Mouse (Mus musculus) neural tube, embryonic 11.5 days (tissue): ENCODE data around the gene Muc2. TPM values are rescaled to one million over a fixed set of nuclear protein-coding genes. Genes with fewer than 3 reads are reported as not detected.

Source experiments
- ATAC-seq: fragments of 200-750 bp; cut with Nextera tagmentation; 2 replicates; pipeline ENCODE4 v1.8.0; 2017; ENCODE audit warnings: moderate number of reproducible peaks, mild to moderate bottlenecking, moderate TSS enrichment, moderate library complexity; ENCODE audit not compliant: insufficient read depth, low FRiP score, low TSS enrichment
- DNase-seq: peaks from one replicate; pipeline ENCODE4 v3.0.0-alpha.2; 2015; ENCODE audit warnings: low spot score
- H3K27ac ChIP-seq: fragments of 300-500 bp; sonication (generic); 2 replicates; pipeline ENCODE4 v1.5.1; 2014; ENCODE audit warnings: low read depth, mild to moderate bottlenecking, low read length
- H3K27me3 ChIP-seq: fragments of 300-500 bp; sonication (generic); 2 replicates; pipeline ENCODE4 v1.6.1; 2014; ENCODE audit warnings: mild to moderate bottlenecking, low read length, mixed read lengths; ENCODE audit not compliant: control insufficient read depth, insufficient read depth
- H3K36me3 ChIP-seq: fragments of 300-500 bp; sonication (generic); 2 replicates; pipeline ENCODE4 v1.6.1; 2014; ENCODE audit warnings: mild to moderate bottlenecking, low read length, moderate library complexity, mixed read lengths; ENCODE audit not compliant: control insufficient read depth, insufficient read depth
- H3K4me1 ChIP-seq: fragments of 300-500 bp; sonication (generic); 2 replicates; pipeline ENCODE4 v1.6.1; 2014; ENCODE audit warnings: low read length, mixed read lengths; ENCODE audit not compliant: control insufficient read depth, insufficient read depth
- H3K4me2 ChIP-seq: fragments of 300-500 bp; sonication (generic); 2 replicates; pipeline ENCODE4 v1.6.1; 2014; ENCODE audit warnings: low read depth, mild to moderate bottlenecking, moderate library complexity
- H3K4me3 ChIP-seq: fragments of 300-500 bp; sonication (generic); 2 replicates; pipeline ENCODE4 v1.5.1; 2014; ENCODE audit warnings: low read depth, low read length
- H3K9ac ChIP-seq: fragments of 300-500 bp; sonication (generic); 2 replicates; pipeline ENCODE4 v1.6.1; 2014; ENCODE audit warnings: mild to moderate bottlenecking, low read length
- H3K9me3 ChIP-seq: fragments of 300-500 bp; sonication (generic); 2 replicates; pipeline ENCODE4 v1.6.1; 2016; ENCODE audit warnings: low read length; ENCODE audit not compliant: control insufficient read depth
- WGBS: fragments of 180-500 bp; shearing (Covaris S2); extraction: QIAGEN DNeasy Blood & Tissue Kit; methylation state at CpG from one replicate; pipeline ENCODE4 v1.1.7; 2014; 5-methylcytosine and 5-hydroxymethylcytosine counted together
- polyA plus RNA-seq: library from polyadenylated mRNA; unstranded; fragments of >200 nt; fragmentation: Nextera tagmentation; extraction: Ambion mirVana; gene quantifications from 2 replicates; pipeline ENCODE4 v1.2.1, GENCODE M21; 2014

Muc2 gene
- polyA plus RNA-seq, 1 experiment from 2014 or later: 0.54 TPM

DNA sequence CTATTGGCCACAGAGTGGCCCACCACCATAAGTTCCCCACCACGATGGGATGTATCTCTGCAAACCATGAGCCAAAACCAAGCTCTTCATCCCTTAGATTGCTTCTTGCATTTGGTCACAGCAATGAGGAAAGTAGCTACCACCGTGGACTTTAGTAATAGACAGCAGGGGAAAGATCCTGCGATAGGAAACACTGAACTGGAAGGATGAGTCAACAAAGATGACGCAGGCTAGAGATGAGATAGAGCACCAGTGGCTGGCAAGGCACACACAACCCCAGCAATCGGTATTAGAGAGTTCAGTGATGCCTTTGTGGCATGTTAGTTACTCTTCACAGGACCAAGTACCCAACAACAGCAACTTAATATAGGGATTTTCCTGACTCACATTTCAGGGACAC, 86.1 kb downstream of the Muc2 start:
- 91% methylated on average over 5 of the region's 5 CpGs for WGBS
- no peak for ATAC-seq
- H3K4me3 ChIP-seq: no peak overlapping the region

DNA sequence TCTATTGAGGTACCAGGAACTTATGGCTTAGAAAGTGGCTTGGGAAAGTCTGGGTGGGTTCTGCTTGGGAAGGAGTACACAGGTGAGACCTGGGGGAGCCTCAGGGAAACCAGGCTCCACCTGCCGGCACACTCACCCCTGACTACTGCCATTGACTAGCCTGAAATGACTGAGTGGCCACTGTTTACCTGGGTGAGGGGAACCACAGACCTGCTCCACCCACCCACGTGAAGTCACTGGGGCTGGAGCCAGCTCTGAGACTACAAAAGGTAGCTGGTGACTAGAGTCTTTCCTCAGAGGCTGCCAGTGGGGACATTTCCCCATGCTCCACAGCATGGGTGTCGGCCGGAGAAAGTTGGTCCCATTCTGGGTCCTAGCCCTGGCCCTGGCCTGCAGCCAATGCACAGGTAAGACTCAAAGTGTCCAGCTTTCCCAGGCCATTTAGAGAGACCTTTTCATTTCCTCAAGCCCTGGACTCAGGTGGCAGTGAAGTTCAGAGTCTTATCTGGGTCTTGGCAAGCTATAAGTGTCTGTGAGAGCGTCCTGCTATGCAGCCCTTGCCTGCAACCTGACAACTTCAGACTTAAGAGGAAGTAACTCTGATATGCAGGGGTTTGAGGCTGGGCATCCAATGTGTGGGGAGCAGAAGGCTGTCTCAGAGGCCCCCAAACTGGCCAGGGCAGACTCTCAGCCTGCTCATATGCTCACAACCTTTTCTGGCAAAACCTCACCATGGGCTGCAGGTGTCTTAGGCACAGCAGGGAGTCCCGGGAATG, 98.7 kb downstream of the Muc2 start, which contains the start of gene Muc5ac:
Gene Muc5ac (plus strand): TSS at position 296 of the 776 bp plus-strand sequence.
- Histone ChIP-seq H3K4me1 (no peaks in the 10 kb centered on the region), H3K36me3 (no peaks in the 10 kb centered on the region), H3K27ac (no peak within 1 kb of the TSS), H3K4me2 (no peak within 1 kb of the TSS), H3K9me3 (no peaks in the 10 kb centered on the region), H3K27me3 (no peaks in the 10 kb centered on the region), H3K9ac (no peak within 1 kb of the TSS), H3K4me3 (no peak within 1 kb of the TSS)
- DNase-seq (no peak), ATAC-seq (no peak)
- WGBS: 88% methylated on average over 6 of the region's 6 CpGs

More for the DNA sequence above, 86.1 kb downstream of the Muc2 start:
- Histone ChIP-seq H3K9me3 (no peaks in the 10 kb centered on the region), H3K4me2 (no peak overlapping the region), H3K27ac (no peak overlapping the region), H3K9ac (no peak overlapping the region), H3K27me3 (no peaks in the 10 kb centered on the region), H3K36me3 (no peaks in the 10 kb centered on the region), H3K4me1 (no peaks in the 10 kb centered on the region)
- no peak for DNase-seq

DNA sequence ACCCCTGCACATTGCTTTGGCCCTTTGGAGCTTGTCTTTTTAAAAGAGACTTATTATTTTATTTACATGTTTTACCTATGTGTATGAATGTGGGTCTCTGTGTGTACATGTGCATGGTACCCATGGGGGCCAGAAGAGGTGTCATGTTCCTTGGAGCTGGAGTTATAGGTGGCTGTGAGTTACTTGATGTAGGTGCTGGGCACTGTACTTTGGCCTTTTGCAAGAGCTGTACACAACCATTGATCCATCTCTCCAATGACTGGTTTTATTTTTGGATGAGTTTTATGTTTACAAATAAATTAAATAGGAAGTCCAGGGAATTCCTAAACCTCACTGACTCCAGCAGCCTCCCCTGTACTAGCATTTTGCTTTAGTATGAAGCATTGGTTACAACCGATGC, 104.1 kb downstream of the Muc2 start:
- Histone ChIP-seq H3K4me1 (no peaks in the 10 kb centered on the region), H3K9me3 (no peaks in the 10 kb centered on the region), H3K36me3 (no peaks in the 10 kb centered on the region), H3K27me3 (no peaks in the 10 kb centered on the region), H3K4me2 (no peak overlapping the region), H3K27ac (no peak overlapping the region), H3K9ac (no peak overlapping the region), H3K4me3 (no peak overlapping the region)
- WGBS: 100% methylated on average over 1 of the region's 1 CpGs
- DNase-seq: no peak
- ATAC-seq: no peak

DNA sequence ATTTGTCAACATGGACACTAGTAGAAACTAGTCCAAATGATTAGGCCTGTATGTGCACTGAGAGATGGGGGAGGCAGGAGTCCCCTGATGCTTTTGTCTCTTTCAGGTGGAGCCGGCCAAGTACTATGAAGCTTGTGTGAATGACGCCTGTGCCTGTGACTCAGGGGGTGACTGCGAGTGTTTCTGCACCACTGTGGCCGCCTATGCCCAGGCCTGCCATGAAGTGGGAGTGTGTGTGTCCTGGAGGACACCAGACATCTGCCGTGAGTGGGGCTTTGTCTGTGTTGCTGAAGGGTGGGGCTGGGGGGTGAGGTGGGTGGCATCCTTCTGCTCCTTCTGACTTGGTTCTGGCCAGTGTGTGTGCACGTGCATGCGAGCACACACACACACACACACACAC, 113.1 kb downstream of the Muc2 start:
- H3K4me1 ChIP-seq: no peaks in the 10 kb centered on the region
- WGBS: 93% methylated on average over 7 of the region's 7 CpGs

More for the DNA sequence above, 113.1 kb downstream of the Muc2 start:
- H3K9me3 ChIP-seq: no peaks in the 10 kb centered on the region
- H3K4me3 ChIP-seq: no peak overlapping the region
- no peak overlapping the region for H3K27ac ChIP-seq
- no peak overlapping the region for H3K9ac ChIP-seq
- no peak overlapping the region for H3K4me2 ChIP-seq
- H3K27me3 ChIP-seq: no peaks in the 10 kb centered on the region
- no peak for DNase-seq
- H3K36me3 ChIP-seq: no peaks in the 10 kb centered on the region
- no peak for ATAC-seq

Other genes with a start within 250 kb of the Muc2 start
- 9.5 and 10.3 TPM in 2 replicates for gene Pidd1, start 246.3 kb upstream of the Muc2 start, polyA plus RNA-seq
- 898 and 979 TPM in 2 replicates for gene Rplp2, start 243.0 kb upstream of the Muc2 start, polyA plus RNA-seq
- gene Pnpla2, start 235.1 kb upstream of the Muc2 start, polyA plus RNA-seq: 14.8 and 17.6 TPM in 2 replicates
- 2.8 and 6.4 TPM in 2 replicates for gene Cracr2b, start 229.2 kb upstream of the Muc2 start, polyA plus RNA-seq
- gene Cd151, start 222.9 kb upstream of the Muc2 start, polyA plus RNA-seq: 44.3 and 52.2 TPM in 2 replicates
- 76.9 and 79.2 TPM in 2 replicates for gene Polr2l, start 215.2 kb upstream of the Muc2 start, polyA plus RNA-seq
- gene Tspan4, start 215.1 kb upstream of the Muc2 start, polyA plus RNA-seq: 32.4 and 35.8 TPM in 2 replicates
- gene Chid1, start 150.5 kb upstream of the Muc2 start, polyA plus RNA-seq: 28.2 and 32.9 TPM in 2 replicates
- 89.6 and 100 TPM in 2 replicates for gene Ap2a2, start 128.2 kb upstream of the Muc2 start, polyA plus RNA-seq
- 0.19 and 0.20 TPM in 2 replicates for gene Muc6, start 35.0 kb upstream of the Muc2 start, polyA plus RNA-seq
- not detected in 2 replicates for gene Muc5ac, start 98.6 kb downstream of the Muc2 start, polyA plus RNA-seq
- not detected in 2 replicates for gene Muc5b, start 148.7 kb downstream of the Muc2 start, polyA plus RNA-seq
- gene Tollip, start 228.2 kb downstream of the Muc2 start, polyA plus RNA-seq: 70.1 and 74.9 TPM in 2 replicates